Mouse (Mus musculus): Measurements from ENCODE around the gene Il5.
A peak's percentile ranks its signal among the peaks of the same experiment; 100 is the strongest.

Gene Il5

DNA sequence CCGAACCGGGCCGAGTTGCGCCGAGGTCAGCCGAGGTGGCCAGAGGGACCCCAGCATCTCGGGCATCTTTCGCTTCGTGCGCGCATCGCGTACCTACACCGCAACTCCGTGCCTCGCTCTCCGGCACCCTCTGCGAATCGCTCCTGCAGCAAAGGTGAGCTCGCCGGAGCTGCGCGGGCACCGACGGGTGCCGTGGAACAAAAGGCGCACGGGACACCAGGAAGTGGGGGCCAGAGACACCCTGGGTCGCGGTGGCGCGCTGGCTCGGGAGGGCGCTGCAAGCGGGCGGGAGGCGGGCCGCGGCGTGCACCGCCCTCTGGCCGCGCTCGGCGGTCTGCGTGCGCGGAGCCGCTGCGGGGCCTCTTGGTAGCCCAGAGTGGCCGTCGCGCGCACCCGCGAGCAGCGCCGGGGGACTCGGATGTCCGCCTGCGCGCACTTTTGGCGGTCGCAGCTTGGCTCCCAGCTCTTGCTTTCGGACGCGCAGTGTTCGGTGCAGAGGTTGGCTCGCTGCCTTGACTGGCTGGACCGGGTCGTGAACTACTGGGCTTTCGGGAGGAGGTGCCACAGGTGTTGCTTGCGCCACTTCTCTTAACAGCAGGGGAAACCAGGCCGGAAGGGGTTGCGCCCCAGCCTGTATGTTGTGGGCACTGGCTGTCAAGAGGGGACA, 49.7 kb downstream of the Il5 start:
- DNase-seq (ENCODE audit: low read depth, low spot score) = peak; percentile 44

DNA sequence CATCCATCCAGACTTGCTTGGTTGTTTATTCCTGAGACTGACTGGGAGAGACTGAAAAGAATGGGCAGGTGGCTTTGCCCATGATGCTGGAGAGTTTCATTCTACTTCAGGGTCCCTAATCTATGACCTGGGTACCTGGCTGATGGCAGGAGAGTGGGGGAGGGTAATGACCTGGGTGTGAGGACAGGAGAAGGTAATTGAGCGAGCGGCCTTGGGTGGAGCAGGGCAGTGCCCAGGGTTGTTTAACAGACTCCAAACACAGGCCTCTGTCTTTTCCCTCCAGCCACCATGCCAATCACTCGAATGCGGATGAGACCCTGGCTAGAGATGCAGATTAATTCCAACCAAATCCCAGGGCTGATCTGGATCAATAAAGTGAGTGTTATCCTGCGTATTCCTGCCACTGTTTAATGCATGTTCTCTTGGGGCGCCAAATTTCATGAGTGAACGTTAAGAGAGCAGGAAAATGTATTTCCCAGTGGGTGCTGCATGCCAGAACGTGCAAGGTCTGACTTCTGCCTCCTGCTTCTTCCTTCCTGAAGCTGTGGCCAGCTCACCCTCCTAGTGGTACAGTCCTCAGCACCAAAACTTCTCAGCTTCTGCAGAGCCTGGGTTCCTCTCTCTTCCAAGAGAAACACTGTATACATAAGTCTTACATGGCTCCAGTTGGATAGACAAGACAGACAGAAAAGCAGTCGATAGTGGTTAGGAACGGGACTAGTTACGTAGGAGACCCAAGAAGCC, 50.6 kb downstream of the Il5 start:
- DNase-seq (ENCODE audit: low read depth, low spot score) = no peak

DNA sequence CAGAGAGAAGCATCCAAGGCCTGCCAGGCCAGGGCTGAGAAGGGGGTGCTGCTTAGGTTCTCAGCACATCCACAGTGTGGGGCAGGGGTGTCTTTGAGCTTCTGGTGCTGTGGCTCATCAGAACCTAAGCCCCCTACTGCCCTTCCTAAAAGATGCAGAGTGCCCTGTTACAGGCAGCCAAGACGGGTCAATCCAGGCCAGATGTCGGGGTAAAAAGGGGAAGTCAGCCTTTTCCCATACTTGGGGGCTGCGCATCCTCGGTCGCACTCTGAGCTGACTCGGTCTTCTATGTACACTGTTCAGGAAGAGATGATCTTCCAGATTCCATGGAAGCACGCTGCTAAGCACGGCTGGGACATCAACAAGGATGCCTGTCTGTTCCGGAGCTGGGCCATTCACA, 51.9 kb downstream of the Il5 start:
- DNase-seq (ENCODE audit: low read depth, low spot score) = no peak

DNA sequence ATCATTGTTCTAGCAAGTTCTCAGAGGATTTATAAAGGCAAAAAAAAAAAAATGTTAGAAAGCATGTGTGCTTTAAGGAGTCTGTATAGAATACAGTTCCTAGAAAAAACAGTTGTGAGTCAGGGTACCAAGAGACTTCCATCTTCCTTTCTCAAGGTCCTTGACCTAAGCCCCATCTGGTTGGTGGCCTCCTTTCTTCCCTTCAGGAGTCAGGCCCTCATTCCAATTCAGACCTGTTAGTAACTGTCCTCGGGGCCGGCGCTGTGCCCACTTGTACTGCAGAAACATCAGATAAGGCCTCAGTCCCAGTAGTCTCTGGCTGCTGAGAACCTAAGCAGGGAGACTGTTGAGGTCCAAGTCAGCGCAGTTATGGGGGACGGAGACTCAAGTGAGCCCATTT, 52.5 kb downstream of the Il5 start, which contains the start of gene Gm17334:
Gene Gm17334, minus strand, starts transcription at position 101 of the 400 bp plus-strand sequence.
- DNase-seq (ENCODE audit: low read depth, low spot score) = no peak

DNA sequence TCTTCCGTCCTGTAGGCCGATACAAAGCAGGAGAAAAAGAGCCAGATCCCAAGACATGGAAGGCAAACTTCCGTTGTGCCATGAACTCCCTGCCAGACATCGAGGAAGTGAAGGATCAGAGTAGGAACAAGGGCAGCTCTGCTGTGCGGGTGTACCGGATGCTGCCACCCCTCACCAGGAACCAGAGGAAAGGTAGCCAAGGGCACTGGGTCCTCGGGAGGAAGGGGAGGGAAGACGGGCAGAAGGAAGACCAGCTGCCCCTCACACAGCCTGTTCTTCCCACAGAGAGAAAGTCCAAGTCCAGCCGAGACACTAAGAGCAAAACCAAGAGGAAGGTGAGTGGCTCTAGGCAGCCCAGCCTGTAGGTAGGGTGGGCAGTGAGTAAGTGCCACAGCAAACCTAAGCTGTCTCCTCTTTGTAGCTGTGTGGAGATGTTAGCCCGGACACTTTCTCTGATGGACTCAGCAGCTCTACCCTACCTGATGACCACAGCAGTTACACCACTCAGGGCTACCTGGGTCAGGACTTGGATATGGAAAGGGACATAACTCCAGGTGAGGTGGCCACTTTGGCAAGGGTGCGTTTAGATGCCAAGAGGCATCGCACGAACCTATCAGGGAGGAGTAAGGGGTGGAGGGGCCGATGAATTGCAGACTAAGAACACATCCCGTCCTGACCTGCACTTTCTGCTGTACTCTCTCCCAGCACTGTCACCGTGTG, 53.2 kb downstream of the Il5 start:
- DNase-seq (ENCODE audit: low read depth, low spot score) = no peak
